Mouse (Mus musculus) kidney, adult 2 months (tissue): ENCODE measurements at regions not wholly inside any gene's neighbourhood (a gene's known extent, or its start where the extent isn't known, plus 50 kb on each side); places are given as distances from the start of the nearest gene placed in this dataset.

Source experiments
- CTCF ChIP-seq: fragments of 200-500 bp; conservative IDR thresholded peaks from 2 replicates; pipeline ENCODE4 v1.5.1; 2011; ENCODE audit warnings: low read depth, mild to moderate bottlenecking, control low read depth, low read length, moderate library complexity, mixed read lengths; ENCODE audit not compliant: insufficient read depth, insufficient read length
- POLR2A ChIP-seq: fragments of 200-500 bp; IDR thresholded peaks from one replicate; pipeline ENCODE4 v1.6.1; 2011; ENCODE audit warnings: low read depth, low read length, control low read depth

GRCm38 (mm10) chr13:94709691-94710573, 78.8 kb upstream of the Tbca start:
- TF ChIP-seq POLR2A = no peak
- no peak for TF ChIP-seq CTCF
